Mouse (Mus musculus) lung, adult 2 months (tissue): Measurements from ENCODE around the gene Dennd2a. TPM values are rescaled to one million over a fixed set of nuclear protein-coding genes. Genes with fewer than 3 reads are reported as not detected.

Experiments used
- DNase-seq: peaks from one replicate; pipeline ENCODE4 v3.0.0; 2022
- H3K4me1 ChIP-seq: fragments of 200-500 bp; 2 replicates; pipeline ENCODE4 v1.6.1; 2011; ENCODE audit warnings: low read length; ENCODE audit not compliant: control insufficient read depth, insufficient read depth
- H3K4me3 ChIP-seq: fragments of 200-500 bp; replicated peaks from 2 replicates; pipeline ENCODE3; 2011; ENCODE audit warnings: low read depth, mild to moderate bottlenecking, control low read depth, low read length; ENCODE audit errors: extremely low read depth
- CTCF ChIP-seq: fragments of 200-500 bp; IDR thresholded peaks from 2 replicates; pipeline ENCODE4 v1.5.1; 2011; ENCODE audit warnings: mild to moderate bottlenecking, low read length, control low read depth; ENCODE audit not compliant: insufficient read depth
- POLR2A ChIP-seq: fragments of 200-500 bp; IDR thresholded peaks from 2 replicates; pipeline ENCODE4 v1.6.1; 2011; ENCODE audit warnings: low read depth, mild to moderate bottlenecking, control low read depth, low read length, borderline replicate concordance; ENCODE audit errors: extremely low read depth
- WGBS: fragments of 180-500 bp; shearing (Covaris S2); methylation state at CpG from one replicate; pipeline ENCODE4 v1.1.7; 2018; 5-methylcytosine and 5-hydroxymethylcytosine counted together
- polyA plus RNA-seq: library from polyadenylated mRNA; depleted of rRNA; stranded (reverse); fragments of >200 nt; gene quantifications from 2 replicates; pipeline ENCODE4 v1.2.3, GENCODE M21; 2012

Dennd2a gene
- polyA plus RNA-seq, 1 experiment, result 22.9 TPM

- no peak within 1 kb of the TSS for H3K4me3 ChIP-seq
- WGBS, result 86% methylated on average over 6 of the region's 6 CpGs
- no peaks in the 10 kb centered on the region for H3K4me1 ChIP-seq
- DNase-seq, result no peak
- no peak for TF ChIP-seq CTCF
- TF ChIP-seq POLR2A, result no peak
These were observed 27.9 kb upstream of the Dennd2a start, which contains the start of gene Gm42420 for GRCm38 (mm10) chr6:39585517-39585916. Gm42420 (plus strand) TSS chr6:39585753.

- Histone ChIP-seq H3K4me1 (no peaks in the 10 kb centered on the region), H3K4me3 (no peak overlapping the region)
- WGBS, result 84% methylated on average over 7 of the region's 7 CpGs
- no peak for DNase-seq
- no peak for TF ChIP-seq POLR2A
These were observed 23.6 kb upstream of the Dennd2a start for GRCm38 (mm10) chr6:39581087-39581784.

GRCm38 (mm10) chr6:39580558-39580957, 22.9 kb upstream of the Dennd2a start:
- WGBS, result 92% methylated on average over 2 of the region's 2 CpGs
- Histone ChIP-seq H3K4me3 (no peak overlapping the region), H3K4me1 (no peaks in the 10 kb centered on the region)
- TF ChIP-seq CTCF (no peak), POLR2A (no peak)
- no peak for DNase-seq

GRCm38 (mm10) chr6:39579552-39579951, 21.9 kb upstream of the Dennd2a start:
- H3K4me3 ChIP-seq, result no peak overlapping the region
- DNase-seq, result no peak
- TF ChIP-seq POLR2A (no peak), CTCF (no peak)
- peaks cover 1% of the 10 kb centered on the region; the same call in 1 of the 2 replicates for H3K4me1 ChIP-seq
- WGBS, result 85% methylated on average over 7 of the region's 7 CpGs

GRCm38 (mm10) chr6:39574951-39575350, 17.3 kb upstream of the Dennd2a start:
- Histone ChIP-seq H3K4me1 (peaks cover 3% of the 10 kb centered on the region; the same call in 1 of the 2 replicates), H3K4me3 (no peak overlapping the region)
- 64% methylated on average over 7 of the region's 7 CpGs for WGBS
- DNase-seq, result no peak
- no peak for TF ChIP-seq POLR2A

- 24% methylated on average over 10 of the region's 10 CpGs for WGBS
- no peak for DNase-seq
- Histone ChIP-seq H3K4me3 (peak overlapping the region; percentile 70), H3K4me1 (peaks cover 3% of the 10 kb centered on the region; the same call in 1 of the 2 replicates)
- TF ChIP-seq CTCF, result no peak
- no peak for TF ChIP-seq POLR2A
These were observed 16.8 kb upstream of the Dennd2a start for GRCm38 (mm10) chr6:39574555-39574869.

GRCm38 (mm10) chr6:39573791-39574554, 16.3 kb upstream of the Dennd2a start, which contains the start of gene Adck2:
Adck2 (plus strand) TSS chr6:39573873.
- H3K4me1 ChIP-seq, result peaks cover 3% of the 10 kb centered on the region; the same call in 1 of the 2 replicates
- under 1% methylated on average over 49 of the region's 49 CpGs for WGBS
- peak; percentile 70 for DNase-seq
- TF ChIP-seq POLR2A, result peak; percentile 84; the same call in 1 of the 2 replicates
- no peak for TF ChIP-seq CTCF
- H3K4me3 ChIP-seq, result peak within 1 kb of the TSS; percentile 70

GRCm38 (mm10) chr6:39570426-39570825, 12.8 kb upstream of the Dennd2a start:
- H3K4me1 ChIP-seq, result peaks cover 3% of the 10 kb centered on the region; the same call in 1 of the 2 replicates
- H3K4me3 ChIP-seq, result no peak overlapping the region
- WGBS, result 55% methylated on average over 3 of the region's 3 CpGs
- TF ChIP-seq CTCF (no peak), POLR2A (no peak)
- no peak for DNase-seq

- Histone ChIP-seq H3K4me3 (no peak overlapping the region), H3K4me1 (no peaks in the 10 kb centered on the region; the same call in 1 of the 2 replicates)
- 10% methylated on average over 5 of the region's 5 CpGs for WGBS
- no peak for DNase-seq
- TF ChIP-seq CTCF, result 0 out of 2 replicates have a peak, but pooled peaks have one; percentile 6
- TF ChIP-seq POLR2A, result no peak
These were observed 9.9 kb upstream of the Dennd2a start for GRCm38 (mm10) chr6:39567528-39567927.
